Mouse (Mus musculus) heart, postnatal 25 days (tissue): ENCODE measurements around the gene Fancc. TPM values are rescaled to one million over a fixed set of nuclear protein-coding genes. Genes with fewer than 3 reads are reported as not detected.

ENCODE experiments used
- DNase-seq: peaks from one replicate; pipeline ENCODE4 v3.0.0; 2022; ENCODE audit warnings: low spot score
- intact Hi-C: fragments of 180-260 bp; cut with DNase I; formaldehyde crosslinking; loops from one replicate; pipeline ENCODE4 v1.15.1; 2025
- microRNA-seq: library from miRNA; unstranded; fragments of <30 nt; microRNA quantifications from one replicate; pipeline ENCODE4 v1.2.0, GENCODE M21; 2022
- total RNA-seq, 2 experiments: library from RNA; stranded (reverse); gene quantifications; 2 replicates each; pipeline ENCODE4 v1.2.3; 2021

Fancc gene
- total RNA-seq, 2 experiments from 2014 or later: 3.4 to 4.4 TPM

DNA sequence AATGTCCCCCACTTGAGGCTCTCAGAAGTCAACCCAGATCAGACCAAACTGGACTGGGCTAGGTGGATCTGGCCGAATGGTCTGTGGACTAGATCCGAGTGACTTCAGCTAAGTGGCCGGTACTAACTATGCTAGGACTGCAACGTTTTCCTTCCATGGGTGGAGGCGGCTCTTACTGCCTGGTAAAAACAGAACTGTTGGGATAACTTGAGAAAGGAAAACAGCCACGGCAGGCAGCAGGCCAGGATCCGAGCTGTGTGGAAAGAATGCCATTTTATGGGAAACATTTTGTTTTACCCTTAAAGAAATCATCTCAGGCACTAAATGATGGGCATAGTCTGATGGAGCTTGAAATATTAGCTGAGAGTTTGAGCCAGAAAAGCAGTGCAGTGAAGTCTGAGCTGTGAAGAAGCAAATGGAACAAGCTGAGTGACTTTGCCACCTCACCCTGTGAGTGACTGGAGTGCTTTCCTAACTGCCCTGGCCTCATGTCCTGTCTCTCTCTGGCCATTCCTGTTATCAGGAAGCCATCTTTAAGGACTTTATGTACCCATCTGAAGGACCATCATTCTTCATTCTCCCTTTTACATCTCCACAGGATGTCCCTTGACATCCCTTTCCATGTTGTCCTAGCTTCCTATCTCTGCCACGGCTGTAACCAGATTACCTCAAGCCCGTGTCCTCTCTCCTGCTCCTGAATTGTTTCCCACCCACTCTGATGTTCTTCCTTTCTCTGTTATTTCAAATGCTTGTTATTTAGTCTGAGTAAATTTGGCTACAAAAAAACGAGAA lies 254.5 kb downstream of the Fancc start:
- no peak for DNase-seq
- intact Hi-C loops: loop anchor here (5.0 kb wide), 2 partner anchors 50 to 195 kb away; no protein-coding TSS in a partner anchor

DNA sequence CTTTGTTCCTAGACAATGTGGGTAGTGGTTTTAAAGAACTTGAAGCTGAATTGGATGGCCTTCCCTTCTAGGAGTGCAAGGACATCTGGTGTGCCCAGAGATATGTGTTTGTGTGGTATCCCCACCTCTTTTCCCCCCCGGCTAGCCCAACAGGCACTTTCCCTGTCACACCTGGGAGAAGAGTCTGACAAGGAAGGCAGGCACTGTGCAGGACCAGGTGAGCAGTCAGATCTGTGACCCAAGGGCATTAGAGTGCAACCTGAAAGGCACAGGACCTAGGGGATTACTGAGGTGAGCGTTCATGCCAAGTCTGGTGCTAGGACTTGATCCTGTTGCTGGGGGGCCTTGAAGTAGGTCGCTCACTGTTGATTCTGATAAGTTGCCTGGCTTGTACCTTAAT lies 255.4 kb downstream of the Fancc start:
- no peak for DNase-seq
- intact Hi-C loops: loop anchor here (2.0 to 5.0 kb wide), 3 partner anchors 33 to 194 kb away; no protein-coding TSS in a partner anchor

DNA sequence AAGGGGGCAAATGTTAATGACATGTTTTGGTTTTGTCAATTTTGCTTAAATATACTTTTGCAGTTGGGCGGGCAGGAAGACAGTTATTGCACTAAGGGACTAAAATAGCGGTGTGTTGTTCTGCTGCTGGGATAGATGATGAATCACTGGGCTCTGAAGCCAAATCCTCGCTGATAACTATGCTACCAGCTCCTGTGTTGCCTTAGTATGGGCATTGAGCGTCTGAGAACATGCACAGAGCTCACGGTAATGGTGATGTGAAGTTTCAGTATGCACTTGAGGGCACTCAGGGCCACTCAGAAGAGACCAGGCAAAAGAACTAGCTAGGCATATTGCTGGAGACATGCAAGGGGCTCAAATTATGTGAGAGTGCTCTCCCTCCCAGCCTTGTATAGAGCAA lies 256.2 kb downstream of the Fancc start:
- intact Hi-C loops: loop anchor here (2.0 to 5.0 kb wide), 3 partner anchors 34 to 194 kb away; no protein-coding TSS in a partner anchor
- no peak for DNase-seq

DNA sequence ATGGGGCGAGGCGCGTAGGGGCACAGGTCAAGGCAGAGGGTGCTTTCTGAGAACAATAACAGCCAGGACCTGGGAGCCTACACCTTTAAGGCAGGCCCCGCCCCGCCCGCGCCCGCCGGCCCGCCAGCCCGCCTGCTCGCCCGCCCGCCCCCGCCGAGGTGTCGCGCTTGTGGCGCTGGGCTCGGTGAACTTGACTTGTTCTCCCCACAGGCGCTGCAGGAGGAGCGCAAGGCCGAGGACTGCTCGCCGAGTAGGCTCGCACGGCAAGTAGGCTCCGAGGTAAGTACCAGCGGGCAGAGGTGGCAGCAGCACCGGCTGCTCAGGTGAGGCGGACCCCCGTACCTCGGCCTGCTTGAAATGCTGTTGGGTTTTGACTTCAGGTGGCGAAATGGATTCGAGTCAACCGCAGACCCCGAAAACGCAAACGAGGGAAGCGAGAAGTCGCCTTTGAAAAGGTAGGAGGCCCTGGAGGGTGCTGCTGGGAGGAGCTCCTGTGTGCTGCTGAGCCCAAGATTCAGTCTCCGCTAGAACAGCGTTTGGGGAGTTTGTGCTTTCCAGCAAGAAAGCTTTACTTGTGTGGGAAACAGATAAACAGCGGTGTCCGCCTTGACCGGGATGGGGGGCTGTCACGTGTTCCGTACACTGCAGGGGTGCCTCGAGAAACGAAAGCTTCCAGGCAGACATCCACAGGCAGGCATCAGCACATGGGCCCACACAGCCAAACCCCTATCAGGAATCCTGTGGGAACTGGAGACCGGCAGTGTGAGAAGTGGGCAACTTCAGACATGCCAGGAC lies 257.0 kb downstream of the Fancc start:
- DNase-seq: peak; percentile 75
- intact Hi-C loops: loop anchor here (2.0 to 5.0 kb wide), 5 partner anchors 35 to 193 kb away; no protein-coding TSS in a partner anchor

DNA sequence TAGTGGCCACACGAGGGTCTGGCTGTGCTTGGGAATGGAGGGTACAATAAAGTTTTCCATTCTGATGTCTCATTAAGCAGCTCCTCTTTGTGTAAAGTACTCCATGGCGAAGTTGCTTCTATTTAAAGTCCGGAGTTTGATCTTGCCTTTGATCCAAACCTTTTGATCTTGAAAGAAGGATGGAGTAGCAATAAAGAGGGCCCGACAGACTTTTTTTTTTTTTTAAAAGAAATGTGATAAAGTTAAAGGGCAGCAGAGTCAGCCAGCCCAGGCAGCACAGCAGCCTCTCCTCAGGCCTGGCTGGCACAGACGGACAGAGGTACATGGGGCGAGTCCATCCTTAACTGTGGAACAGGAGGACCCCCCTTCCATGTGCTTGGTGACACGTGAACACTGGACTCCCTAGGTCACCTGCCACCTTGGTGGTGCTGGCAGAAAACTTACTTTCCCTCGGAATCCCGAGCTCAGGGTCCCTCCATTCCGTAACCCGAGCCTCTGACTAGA lies 257.7 kb downstream of the Fancc start:
- no peak for DNase-seq
- intact Hi-C loops: loop anchor here (5.0 kb wide), 2 partner anchors 93 to 127 kb away; no protein-coding TSS in a partner anchor

DNA sequence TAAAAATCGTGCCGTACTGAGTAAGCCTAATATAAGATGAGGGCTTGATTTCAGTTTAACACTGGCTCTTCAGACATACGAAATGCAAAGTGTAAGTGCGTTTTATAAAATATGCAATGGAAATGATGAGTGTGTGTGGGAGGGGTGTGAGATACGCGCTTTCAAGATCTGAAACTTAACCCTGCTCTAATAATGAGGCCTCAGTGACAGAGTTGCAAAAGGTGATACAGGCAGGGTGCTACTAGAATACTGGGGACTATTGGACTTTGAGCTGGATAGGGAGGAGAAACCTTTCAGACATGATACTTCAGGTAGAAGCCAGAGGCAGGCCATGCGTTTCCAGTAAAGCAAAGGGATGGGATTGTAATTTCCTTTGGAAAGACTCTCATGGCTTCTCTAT lies 259.0 kb downstream of the Fancc start:
- intact Hi-C loops: loop anchor here (5.0 kb wide), 2 partner anchors 94 to 126 kb away; no protein-coding TSS in a partner anchor
- no peak for DNase-seq

DNA sequence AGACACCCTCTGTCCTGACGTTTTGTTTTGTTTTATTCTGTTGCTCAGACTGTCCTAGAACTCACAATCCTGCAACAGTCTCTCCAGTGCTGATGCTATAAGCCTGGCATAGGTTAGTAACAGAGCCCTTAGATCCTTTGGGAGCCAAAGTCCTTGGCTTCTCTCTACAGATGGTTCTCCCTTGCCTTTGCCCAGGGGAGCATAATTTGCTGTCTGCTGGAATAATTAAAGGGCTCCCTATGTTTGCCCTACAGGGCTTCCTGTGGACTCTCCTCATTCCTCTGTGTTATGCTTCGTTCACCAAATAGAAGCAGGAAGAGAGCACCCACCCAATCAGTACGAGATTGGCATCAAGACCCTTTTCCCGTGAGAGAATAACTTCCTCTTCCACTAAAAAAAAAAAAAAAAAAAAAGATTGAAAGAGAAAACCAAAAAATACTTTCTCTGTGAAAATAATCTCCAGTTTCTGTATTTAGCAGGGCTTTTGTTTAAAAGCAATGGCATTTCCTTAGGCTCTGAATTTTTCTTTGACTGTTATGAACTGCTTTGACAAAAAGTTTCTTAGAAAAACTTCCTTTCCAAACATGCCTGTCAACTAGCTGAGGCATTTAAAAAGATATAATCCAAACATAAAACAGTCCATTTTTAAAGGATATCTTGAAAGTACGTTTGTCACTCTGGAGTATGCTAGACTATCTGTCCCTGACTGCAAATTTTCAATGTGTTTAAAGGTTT lies 260.8 kb downstream of the Fancc start:
- intact Hi-C loops: loop anchor here (5.0 kb wide), 2 partner anchors 96 to 124 kb away; no protein-coding TSS in a partner anchor
- DNase-seq: no peak

DNA sequence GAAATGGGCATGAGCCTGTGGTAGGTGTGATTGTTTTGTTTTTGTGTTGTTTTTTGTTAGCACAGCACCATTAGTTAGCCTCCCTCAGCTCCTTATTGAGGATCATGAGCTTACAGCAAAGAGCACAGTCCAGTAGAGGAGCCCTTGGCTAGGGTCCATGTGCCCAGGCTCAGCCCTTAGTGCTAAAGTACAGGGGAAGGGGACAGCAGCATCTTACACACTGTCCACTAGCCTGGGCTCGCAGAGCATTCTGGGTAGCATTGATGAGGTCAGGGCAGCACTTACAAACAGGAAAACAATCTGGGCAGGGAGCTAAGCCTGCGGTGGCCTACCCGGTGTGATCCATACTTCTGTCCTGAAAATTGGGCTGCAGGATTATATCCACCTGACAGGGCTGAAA lies 261.5 kb downstream of the Fancc start:
- intact Hi-C loops: loop anchor here (5.0 kb wide), 2 partner anchors 97 to 123 kb away; no protein-coding TSS in a partner anchor
- DNase-seq: no peak

Small RNAs within 50 kb of the gene (microRNA-seq; reads per million reads assigned to microRNA genes)
- gene Mir23b (60,747 reads per million, percentile 99 among the genes with 10 or more reads in this experiment), gene Mir24-1 (not detected), gene Mir27b (8,409 reads per million, percentile 95 among the genes with 10 or more reads in this experiment), gene Mir3074-1 (not detected)

Other genes with a start within 250 kb of the Fancc start
- 10 to 100 TPM; 12.4 to 14.9 TPM for gene Ptch1, start 76.3 kb upstream of the Fancc start, total RNA-seq